Mouse (Mus musculus): Measurements from ENCODE around the gene Sirt4. TPM values are rescaled to one million over a fixed set of nuclear protein-coding genes. Genes with fewer than 3 reads are reported as not detected.

Gene Sirt4
- total and polyA plus RNA-seq, 2 experiments = 11.5 to 26.1 TPM

DNA sequence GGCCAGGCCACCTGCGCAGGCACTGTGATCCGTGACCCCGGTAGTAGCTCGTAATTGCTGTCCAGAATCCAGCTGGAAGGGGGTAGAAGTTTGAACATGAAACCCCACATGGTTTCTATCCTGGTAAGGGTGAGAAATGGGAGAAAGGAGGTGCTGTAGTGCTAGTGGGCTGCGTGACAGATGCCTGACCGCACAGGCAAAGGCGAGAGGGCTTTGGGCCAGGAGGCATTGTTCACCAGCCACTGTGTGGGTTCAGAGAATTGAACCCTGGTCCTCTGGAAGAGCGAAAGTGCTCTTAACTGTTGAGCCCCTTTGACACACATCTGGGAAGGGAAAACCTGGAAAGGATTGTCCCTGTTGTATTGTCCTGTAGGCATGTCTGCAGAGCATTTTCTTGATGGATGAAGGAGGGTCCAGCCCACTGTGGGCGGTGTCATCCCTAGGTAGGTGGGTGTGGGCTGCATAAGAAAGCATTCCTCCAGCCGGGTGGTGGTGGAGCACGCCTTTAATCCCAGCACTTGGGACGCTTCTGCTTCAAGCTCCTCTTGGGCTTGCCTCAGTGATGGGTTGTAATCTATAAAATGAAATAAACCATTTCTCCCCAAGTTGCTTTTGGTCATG is 8.3 kb downstream of the Sirt4 start:
- no peaks in the 10 kb centered on the region for H3K4me1 ChIP-seq (ENCODE audit: control insufficient read depth, insufficient read depth, low read length)
- H3K27me3 ChIP-seq (ENCODE audit: control insufficient read depth, insufficient read depth, low read length) = no peaks in the 10 kb centered on the region
- peak overlapping the region; percentile 30; the same call in 1 of the 2 replicates for H3K27ac ChIP-seq (replicated peaks; ENCODE audit: insufficient read depth, low read depth, low read length)
- peaks cover 4% of the 10 kb centered on the region; the same call in 1 of the 2 replicates for H3K36me3 ChIP-seq (ENCODE audit: control insufficient read depth, insufficient read depth, low read length)
- peak overlapping the region; percentile 24; the same call in 1 of the 2 replicates for H3K4me3 ChIP-seq (ENCODE audit: insufficient read depth, low read depth, low read length)
- no peak for TF ChIP-seq POLR2A (IDR thresholded peaks at IDR 0.05; ENCODE audit: extremely low read depth, insufficient read depth, low read length)
- H3K9ac ChIP-seq (ENCODE audit: low read depth, low read length) = peak overlapping the region; percentile 32; the same call in 1 of the 2 replicates
- H3K79me2 ChIP-seq (ENCODE audit: control insufficient read depth, insufficient read depth, low read length) = no peaks in the 10 kb centered on the region
- 36% methylated on average over 12 of the region's 12 CpGs for whole genome bisulfite sequencing
- no peak for DNase-seq (ENCODE audit: extremely low read depth, low read depth, low spot score)

DNA sequence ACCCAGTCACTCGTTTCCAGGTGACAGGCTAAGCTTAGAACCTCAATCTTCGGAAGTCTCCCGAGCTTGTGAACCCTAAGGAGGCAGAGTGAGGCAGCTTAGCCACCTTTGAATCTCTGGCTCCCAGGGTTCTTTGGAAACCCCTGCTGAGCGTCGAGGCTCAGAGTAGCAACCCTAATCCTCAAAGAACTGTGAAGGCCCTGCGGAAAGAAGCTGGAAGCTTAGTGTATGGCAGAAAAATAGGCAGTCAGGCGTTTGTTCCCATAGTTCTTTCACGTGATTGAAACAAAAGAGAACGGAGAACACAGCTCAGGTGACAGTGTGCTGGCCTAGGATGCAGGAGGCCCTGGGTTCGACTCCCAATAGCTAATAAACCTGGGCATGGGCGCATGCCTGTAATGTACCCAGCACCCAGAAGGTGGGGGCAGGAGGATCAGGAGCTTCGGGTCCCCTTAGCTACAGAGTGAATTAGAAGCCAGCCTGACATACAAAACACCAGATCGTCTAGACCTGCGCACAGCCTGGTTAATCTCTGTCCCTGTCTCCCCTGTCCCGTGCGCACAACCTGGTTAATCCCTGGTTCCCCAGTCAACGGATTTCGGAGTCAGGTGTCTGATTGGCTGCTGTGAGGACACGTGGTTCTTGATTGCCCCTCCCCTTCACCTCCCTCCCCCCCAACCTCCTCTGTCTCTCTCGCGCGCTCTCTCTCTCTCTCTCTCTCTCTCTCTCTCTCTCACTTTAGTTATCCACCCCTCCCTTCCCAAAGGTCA is 9.0 kb downstream of the Sirt4 start:
- TF ChIP-seq POLR2A (IDR thresholded peaks at IDR 0.05; ENCODE audit: extremely low read depth, insufficient read depth, low read length) (0 out of 2 replicates have a peak, but pooled peaks have one; percentile 27), CTCF (IDR thresholded peaks at IDR 0.05; ENCODE audit: low read depth, low read length) (no peak)
- Histone ChIP-seq H3K79me2 (ENCODE audit: control insufficient read depth, insufficient read depth, low read length) (no peaks in the 10 kb centered on the region), H3K27ac (replicated peaks; ENCODE audit: insufficient read depth, low read depth, low read length) (peak overlapping the region; percentile 30; the same call in 1 of the 2 replicates), H3K9ac (ENCODE audit: low read depth, low read length) (peak overlapping the region; percentile 35), H3K36me3 (ENCODE audit: control insufficient read depth, insufficient read depth, low read length) (peaks cover 4% of the 10 kb centered on the region; the same call in 1 of the 2 replicates), H3K27me3 (ENCODE audit: control insufficient read depth, insufficient read depth, low read length) (no peaks in the 10 kb centered on the region), H3K4me3 (ENCODE audit: insufficient read depth, low read depth, low read length) (peak overlapping the region; percentile 24), H3K4me1 (ENCODE audit: control insufficient read depth, insufficient read depth, low read length) (no peaks in the 10 kb centered on the region)
- WGBS = 25% methylated on average over 22 of the region's 22 CpGs
- peak; percentile 84 for DNase-seq (ENCODE audit: extremely low read depth, low read depth, low spot score)

DNA sequence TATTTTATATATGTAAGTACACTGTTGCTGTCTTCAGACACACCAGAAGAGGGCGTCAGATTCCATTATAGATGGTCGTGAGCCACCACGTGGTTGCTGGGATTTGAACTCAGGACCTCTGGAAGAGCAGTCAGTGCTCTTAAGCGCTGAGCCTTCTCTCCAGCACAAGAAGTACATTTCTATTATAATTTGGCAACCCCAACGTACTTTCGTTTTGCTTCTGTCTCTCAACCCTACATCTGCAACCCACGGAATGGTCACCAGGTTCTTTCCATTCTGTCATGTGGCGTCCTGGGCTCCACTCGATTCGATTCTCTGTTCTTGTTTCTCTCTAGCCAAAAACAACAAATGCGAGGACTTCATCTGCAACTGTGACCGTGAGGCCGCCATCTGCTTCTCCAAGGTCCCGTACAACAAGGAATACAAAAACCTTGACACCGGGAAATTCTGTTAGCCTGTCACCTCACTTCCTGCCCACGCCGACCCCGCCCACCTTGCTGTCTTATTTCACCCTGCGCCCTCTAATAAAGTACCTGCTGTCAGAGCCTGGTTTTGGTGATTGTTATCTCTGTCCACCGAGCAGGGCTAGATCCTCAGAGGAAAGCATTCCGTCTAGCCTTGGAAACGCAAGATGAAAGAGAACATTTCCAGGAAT is 10.2 kb downstream of the Sirt4 start:
- H3K36me3 ChIP-seq (ENCODE audit: control insufficient read depth, insufficient read depth, low read length) = peaks cover under 1% of the 10 kb centered on the region; the same call in 1 of the 2 replicates
- no peak for DNase-seq (ENCODE audit: extremely low read depth, low read depth, low spot score)
- no peak overlapping the region for H3K4me3 ChIP-seq (ENCODE audit: insufficient read depth, low read depth, low read length)
- TF ChIP-seq CTCF (IDR thresholded peaks at IDR 0.05; ENCODE audit: low read depth, low read length) (no peak), POLR2A (IDR thresholded peaks at IDR 0.05; ENCODE audit: extremely low read depth, insufficient read depth, low read length) (no peak)
- no peak overlapping the region for H3K27ac ChIP-seq (replicated peaks; ENCODE audit: insufficient read depth, low read depth, low read length)
- 78% methylated on average over 22 of the region's 22 CpGs for WGBS
- H3K27me3 ChIP-seq (ENCODE audit: control insufficient read depth, insufficient read depth, low read length) = no peaks in the 10 kb centered on the region
- no peaks in the 10 kb centered on the region for H3K4me1 ChIP-seq (ENCODE audit: control insufficient read depth, insufficient read depth, low read length)
- no peak overlapping the region for H3K9ac ChIP-seq (ENCODE audit: low read depth, low read length)
- no peaks in the 10 kb centered on the region for H3K79me2 ChIP-seq (ENCODE audit: control insufficient read depth, insufficient read depth, low read length)

DNA sequence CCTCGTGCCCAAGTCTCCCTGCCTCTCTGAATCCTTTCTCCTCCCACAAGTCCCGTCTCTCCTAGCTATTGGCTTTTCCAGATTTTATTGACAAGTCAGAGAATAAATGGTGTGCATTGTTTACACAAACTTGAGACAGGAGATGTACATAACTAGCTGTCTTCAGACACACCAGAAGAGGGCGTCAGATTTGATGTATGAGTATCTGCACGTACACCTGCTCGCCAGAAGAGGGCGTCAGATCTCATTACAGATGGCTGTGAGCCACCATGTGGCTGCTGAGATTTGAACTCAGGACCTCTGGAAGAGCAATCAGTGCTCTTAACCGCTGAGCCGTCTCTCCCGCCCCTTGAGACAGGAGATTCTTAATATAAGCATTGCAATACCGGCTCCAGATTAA is 11.3 kb downstream of the Sirt4 start:
- no peak overlapping the region for H3K9ac ChIP-seq (ENCODE audit: low read depth, low read length)
- H3K36me3 ChIP-seq (ENCODE audit: control insufficient read depth, insufficient read depth, low read length) = no peaks in the 10 kb centered on the region; the same call in 1 of the 2 replicates
- no peaks in the 10 kb centered on the region for H3K27me3 ChIP-seq (ENCODE audit: control insufficient read depth, insufficient read depth, low read length)
- no peaks in the 10 kb centered on the region for H3K4me1 ChIP-seq (ENCODE audit: control insufficient read depth, insufficient read depth, low read length)
- H3K79me2 ChIP-seq (ENCODE audit: control insufficient read depth, insufficient read depth, low read length) = no peaks in the 10 kb centered on the region
- no peak overlapping the region for H3K27ac ChIP-seq (replicated peaks; ENCODE audit: insufficient read depth, low read depth, low read length)
- H3K4me3 ChIP-seq (ENCODE audit: insufficient read depth, low read depth, low read length) = no peak overlapping the region
- WGBS = 72% methylated on average over 10 of the region's 10 CpGs
- DNase-seq (ENCODE audit: extremely low read depth, low read depth, low spot score) = no peak
- TF ChIP-seq CTCF (IDR thresholded peaks at IDR 0.05; ENCODE audit: low read depth, low read length) = peak; percentile 13; the same call in 1 of the 2 replicates
- TF ChIP-seq POLR2A (IDR thresholded peaks at IDR 0.05; ENCODE audit: extremely low read depth, insufficient read depth, low read length) = no peak

DNA sequence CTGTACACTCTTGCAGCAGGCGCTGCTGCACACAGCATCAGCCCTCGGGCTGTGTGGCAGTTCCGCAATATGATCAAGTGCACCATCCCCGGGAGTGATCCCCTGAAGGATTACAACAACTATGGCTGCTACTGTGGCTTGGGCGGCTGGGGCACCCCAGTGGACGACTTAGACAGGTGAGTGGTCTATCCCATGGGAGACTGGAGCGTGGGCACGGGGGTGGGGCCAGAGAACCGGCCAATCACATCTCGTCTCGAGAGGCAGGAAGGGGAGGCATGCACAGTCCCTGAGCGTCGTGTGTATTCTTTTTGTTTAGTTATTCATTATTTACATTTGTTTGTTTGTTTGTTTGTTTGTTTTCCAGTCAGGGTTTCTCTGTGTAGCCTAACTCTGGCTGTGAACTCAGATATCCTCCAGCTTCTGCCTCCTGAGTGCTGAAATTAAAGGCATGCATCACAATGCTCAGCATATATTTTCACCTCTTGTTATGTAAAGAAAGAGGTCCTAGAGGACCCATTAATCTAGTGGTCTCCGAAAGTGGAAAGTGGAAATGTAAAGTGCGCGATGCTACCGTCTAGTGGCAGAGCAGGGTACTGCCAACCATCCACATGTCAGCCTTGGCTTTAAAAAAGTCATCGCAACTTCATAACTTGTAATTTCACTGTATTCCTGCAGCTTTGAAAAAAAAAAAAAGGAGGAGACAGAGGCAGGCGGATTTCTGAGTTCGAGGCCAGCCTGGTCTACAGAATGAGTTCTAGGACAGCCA is 13.6 kb downstream of the Sirt4 start:
- Histone ChIP-seq H3K36me3 (ENCODE audit: control insufficient read depth, insufficient read depth, low read length) (no peaks in the 10 kb centered on the region), H3K27ac (replicated peaks; ENCODE audit: insufficient read depth, low read depth, low read length) (no peak overlapping the region), H3K79me2 (ENCODE audit: control insufficient read depth, insufficient read depth, low read length) (no peaks in the 10 kb centered on the region), H3K27me3 (ENCODE audit: control insufficient read depth, insufficient read depth, low read length) (no peaks in the 10 kb centered on the region), H3K9ac (ENCODE audit: low read depth, low read length) (no peak overlapping the region), H3K4me1 (ENCODE audit: control insufficient read depth, insufficient read depth, low read length) (no peaks in the 10 kb centered on the region), H3K4me3 (ENCODE audit: insufficient read depth, low read depth, low read length) (no peak overlapping the region)
- 33% methylated on average over 20 of the region's 20 CpGs for WGBS
- DNase-seq (ENCODE audit: extremely low read depth, low read depth, low spot score) = no peak
- TF ChIP-seq POLR2A (IDR thresholded peaks at IDR 0.05; ENCODE audit: extremely low read depth, insufficient read depth, low read length) (no peak), CTCF (IDR thresholded peaks at IDR 0.05; ENCODE audit: low read depth, low read length) (peak; percentile 77; the same call in 1 of the 2 replicates)
